Mouse (Mus musculus) lung, adult 2 months (tissue): ENCODE data around the gene Mgea5. TPM values are rescaled to one million over a fixed set of nuclear protein-coding genes. Genes with fewer than 3 reads are reported as not detected.

Source experiments
- DNase-seq: peaks from one replicate; pipeline ENCODE4 v3.0.0; 2022
- H3K4me1 ChIP-seq: fragments of 200-500 bp; 2 replicates; pipeline ENCODE4 v1.6.1; 2011; ENCODE audit warnings: low read length; ENCODE audit not compliant: control insufficient read depth, insufficient read depth
- H3K4me3 ChIP-seq: fragments of 200-500 bp; replicated peaks from 2 replicates; pipeline ENCODE3; 2011; ENCODE audit warnings: low read depth, mild to moderate bottlenecking, control low read depth, low read length; ENCODE audit errors: extremely low read depth
- CTCF ChIP-seq: fragments of 200-500 bp; IDR thresholded peaks from 2 replicates; pipeline ENCODE4 v1.5.1; 2011; ENCODE audit warnings: mild to moderate bottlenecking, low read length, control low read depth; ENCODE audit not compliant: insufficient read depth
- POLR2A ChIP-seq: fragments of 200-500 bp; IDR thresholded peaks from 2 replicates; pipeline ENCODE4 v1.6.1; 2011; ENCODE audit warnings: low read depth, mild to moderate bottlenecking, control low read depth, low read length, borderline replicate concordance; ENCODE audit errors: extremely low read depth
- WGBS: fragments of 180-500 bp; shearing (Covaris S2); methylation state at CpG from one replicate; pipeline ENCODE4 v1.1.7; 2018; 5-methylcytosine and 5-hydroxymethylcytosine counted together
- polyA plus RNA-seq: library from polyadenylated mRNA; depleted of rRNA; stranded (reverse); fragments of >200 nt; gene quantifications from 2 replicates; pipeline ENCODE4 v1.2.3, GENCODE M21; 2012

Gene Mgea5
- polyA plus RNA-seq, 1 experiment: 35.6 TPM

DNA sequence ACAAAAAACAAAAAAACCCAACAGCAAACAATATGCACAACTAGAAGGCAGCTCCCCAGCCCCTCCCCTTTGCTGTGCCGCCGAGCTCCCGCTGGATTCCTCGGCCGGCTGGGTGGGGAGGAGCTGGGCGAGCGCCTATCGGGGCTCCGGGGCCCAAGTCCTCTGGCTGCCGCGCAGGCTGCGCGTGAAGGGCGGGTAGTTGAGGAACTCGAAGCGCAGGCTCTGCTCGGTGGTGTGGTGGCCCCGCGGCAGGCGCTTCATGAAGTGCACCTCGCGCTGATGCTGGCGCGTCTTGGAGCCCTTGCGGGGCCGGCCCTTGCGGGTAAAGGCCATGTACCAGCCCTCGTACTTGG lies 46.8 kb downstream of the Mgea5 start:
- H3K4me1 ChIP-seq: peaks cover 2% of the 10 kb centered on the region; the same call in 1 of the 2 replicates
- WGBS: 1% methylated on average over 26 of the region's 28 CpGs
- TF ChIP-seq CTCF (no peak), POLR2A (no peak)
- no peak for DNase-seq
- no peak overlapping the region for H3K4me3 ChIP-seq

- no peak for TF ChIP-seq CTCF
- no peak for TF ChIP-seq POLR2A
- H3K4me1 ChIP-seq: peaks cover 2% of the 10 kb centered on the region; the same call in 1 of the 2 replicates
- no peak overlapping the region for H3K4me3 ChIP-seq
- no peak for DNase-seq
- 68% methylated on average over 1 of the region's 1 CpGs for WGBS
These were observed 47.4 kb downstream of the Mgea5 start for GRCm38 (mm10) chr19:45736241-45736640.

DNA sequence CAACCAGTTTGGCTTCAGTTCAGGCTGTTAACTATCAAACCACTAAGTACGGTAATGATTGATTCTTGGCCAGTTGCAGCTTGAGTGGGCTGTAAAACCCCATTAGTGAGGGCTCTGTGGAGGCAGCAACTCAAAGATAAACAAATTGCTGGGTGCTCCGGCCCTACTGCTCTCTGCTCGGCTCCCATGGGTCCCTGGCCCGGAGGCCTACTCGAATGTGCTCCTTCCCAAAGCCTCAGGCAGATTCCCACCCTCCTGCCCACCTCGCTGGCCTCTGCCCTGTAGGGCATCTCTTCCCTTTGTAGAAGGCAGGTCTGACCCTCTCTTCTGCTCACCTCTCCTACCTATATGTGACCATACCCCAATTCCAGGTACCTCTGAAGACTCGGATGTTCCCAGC lies 48.9 kb downstream of the Mgea5 start:
- WGBS: 67% methylated on average over 7 of the region's 7 CpGs
- TF ChIP-seq CTCF (no peak), POLR2A (no peak)
- Histone ChIP-seq H3K4me1 (peaks cover 2% of the 10 kb centered on the region; the same call in 1 of the 2 replicates), H3K4me3 (no peak overlapping the region)
- DNase-seq: no peak

DNA sequence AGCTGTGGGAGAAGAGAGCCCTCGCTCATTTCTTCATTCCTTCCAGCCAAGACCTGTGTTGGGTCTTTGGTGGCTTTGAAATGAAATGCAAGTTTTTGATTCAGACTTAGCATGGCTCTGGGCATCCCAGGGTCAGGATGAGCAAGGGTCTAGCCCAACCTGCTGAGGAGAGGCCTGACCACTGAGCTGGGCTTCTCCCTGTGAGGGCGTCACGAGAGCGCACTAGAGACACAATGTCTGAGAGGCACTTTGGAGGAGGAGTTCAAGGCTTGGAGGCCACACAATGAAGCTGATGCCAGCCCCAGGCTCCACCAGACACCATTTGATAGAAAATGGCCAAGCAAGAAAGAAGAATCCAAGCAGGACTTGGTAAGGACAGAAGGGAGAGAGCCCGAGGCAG lies 49.4 kb downstream of the Mgea5 start:
- peaks cover 2% of the 10 kb centered on the region; the same call in 1 of the 2 replicates for H3K4me1 ChIP-seq
- 86% methylated on average over 5 of the region's 5 CpGs for WGBS
- no peak for DNase-seq
- no peak overlapping the region for H3K4me3 ChIP-seq
- TF ChIP-seq CTCF (no peak), POLR2A (no peak)

- peaks cover 2% of the 10 kb centered on the region; the same call in 1 of the 2 replicates for H3K4me1 ChIP-seq
- H3K4me3 ChIP-seq: no peak overlapping the region
- 27% methylated on average over 10 of the region's 10 CpGs for WGBS
- DNase-seq: no peak
- TF ChIP-seq POLR2A: no peak
- TF ChIP-seq CTCF: no peak
These were observed 50.1 kb downstream of the Mgea5 start for GRCm38 (mm10) chr19:45733564-45733963.

DNA sequence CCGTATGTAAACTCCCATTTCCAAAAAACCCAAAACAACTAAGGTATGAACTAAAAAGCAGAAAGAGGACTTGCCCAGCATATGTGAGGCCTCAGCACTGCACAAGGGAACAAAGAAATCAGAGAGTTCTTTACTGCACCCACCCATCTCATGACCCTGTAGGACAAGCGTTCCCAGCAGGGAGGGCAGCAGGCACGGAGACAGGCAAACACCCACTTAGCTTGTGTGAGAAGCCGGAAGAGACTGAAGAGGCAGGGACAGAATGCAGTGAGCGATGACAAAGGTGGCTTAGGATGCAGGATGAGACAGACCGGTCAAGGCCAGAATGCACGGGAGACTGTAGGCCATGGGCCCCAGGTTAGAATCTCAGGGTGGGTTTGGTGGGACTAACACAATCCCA lies 52.0 kb downstream of the Mgea5 start:
- H3K4me3 ChIP-seq: no peak overlapping the region
- TF ChIP-seq CTCF: no peak
- TF ChIP-seq POLR2A: no peak
- WGBS: 84% methylated on average over 7 of the region's 7 CpGs
- H3K4me1 ChIP-seq: no peaks in the 10 kb centered on the region
- no peak for DNase-seq

DNA sequence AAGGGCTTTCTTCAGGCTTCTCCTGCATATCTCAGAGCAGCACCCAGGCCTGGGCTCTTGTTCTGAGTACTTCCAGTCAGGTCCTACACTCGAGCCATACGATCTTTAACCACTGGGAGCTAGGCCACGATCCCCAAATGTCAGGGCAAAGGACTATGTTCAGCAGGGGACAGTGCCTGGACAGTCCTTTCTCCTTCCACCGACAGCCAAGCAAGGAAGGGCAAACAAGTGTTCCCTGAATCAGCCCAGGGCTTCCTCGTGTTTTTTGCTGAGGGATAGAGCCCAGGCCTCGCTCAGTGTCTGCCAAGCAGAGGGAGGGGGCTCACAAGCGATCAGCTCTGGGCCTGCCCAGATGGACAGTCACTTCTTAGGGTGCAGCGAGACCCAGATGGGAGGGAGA lies 53.6 kb downstream of the Mgea5 start:
- 76% methylated on average over 8 of the region's 8 CpGs for WGBS
- no peaks in the 10 kb centered on the region for H3K4me1 ChIP-seq
- DNase-seq: no peak
- no peak overlapping the region for H3K4me3 ChIP-seq
- TF ChIP-seq POLR2A (no peak), CTCF (no peak)

DNA sequence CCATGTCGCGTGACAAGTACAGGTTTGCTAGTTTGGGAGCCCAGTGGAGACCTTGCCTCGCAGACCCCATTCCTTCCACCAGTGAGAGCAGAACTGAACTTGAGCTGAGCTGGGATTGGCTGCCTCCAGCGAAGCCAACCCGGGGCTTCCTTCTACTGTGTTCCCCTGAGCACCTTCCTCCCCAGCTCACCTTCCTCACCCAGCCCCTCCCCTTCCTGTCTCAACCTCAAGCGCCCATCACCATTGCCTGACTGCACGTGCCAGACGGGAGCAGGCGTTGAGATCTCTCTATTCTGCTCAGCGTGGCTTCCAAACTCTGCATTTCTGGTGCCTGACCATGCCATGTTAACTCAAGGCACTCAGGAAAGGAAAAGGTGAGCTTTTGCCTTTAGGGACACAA lies 56.4 kb downstream of the Mgea5 start:
- TF ChIP-seq POLR2A (no peak), CTCF (no peak)
- WGBS: 58% methylated on average over 10 of the region's 10 CpGs
- no peak for DNase-seq
- no peaks in the 10 kb centered on the region for H3K4me1 ChIP-seq
- no peak overlapping the region for H3K4me3 ChIP-seq

DNA sequence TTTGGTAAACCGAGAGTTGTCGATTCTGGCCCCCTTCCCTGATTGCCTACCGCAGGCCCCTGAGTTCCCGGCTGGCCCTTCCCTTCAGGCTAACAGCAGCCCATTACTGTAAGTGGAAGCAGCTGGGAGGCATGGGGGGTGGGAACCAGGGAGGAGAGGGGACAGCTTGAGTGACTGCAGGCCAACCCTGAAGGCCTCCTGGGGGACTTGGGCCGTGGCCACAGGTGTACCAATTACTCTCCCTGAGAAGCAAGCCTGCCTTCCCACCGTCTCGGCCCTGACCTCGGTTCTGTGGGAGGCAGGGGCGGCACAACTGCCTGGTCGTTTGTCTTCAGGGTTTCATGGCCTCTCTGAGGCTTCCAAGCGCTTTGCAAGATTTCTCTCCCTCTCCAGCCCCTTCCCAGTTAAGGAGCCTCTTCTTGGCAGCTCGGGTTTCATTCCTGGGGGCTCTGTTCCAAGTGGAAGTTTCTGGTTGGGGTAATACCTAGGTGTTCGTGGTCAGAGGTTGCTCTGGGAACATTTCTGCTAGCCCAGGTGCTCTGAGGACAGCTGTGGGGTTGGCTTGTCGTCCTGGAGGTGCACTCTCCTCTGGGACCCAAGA lies 57.9 kb downstream of the Mgea5 start:
- 46% methylated on average over 14 of the region's 14 CpGs for WGBS

GRCm38 (mm10) chr19:45722188-45722587 lies 61.4 kb downstream of the Mgea5 start:
- TF ChIP-seq CTCF (no peak), POLR2A (no peak)
- 73% methylated on average over 5 of the region's 5 CpGs for WGBS
- H3K4me3 ChIP-seq: no peak overlapping the region

More for the DNA sequence above, 57.9 kb downstream of the Mgea5 start:
- DNase-seq: no peak
- H3K4me1 ChIP-seq: no peaks in the 10 kb centered on the region
- TF ChIP-seq POLR2A (no peak), CTCF (no peak)
- no peak overlapping the region for H3K4me3 ChIP-seq

More at GRCm38 (mm10) chr19:45722188-45722587, 61.4 kb downstream of the Mgea5 start:
- H3K4me1 ChIP-seq: no peaks in the 10 kb centered on the region
- no peak for DNase-seq
